Mouse (Mus musculus) forebrain, embryonic 12.5 days (tissue): Measurements from ENCODE around the gene Crisp2. TPM values are rescaled to one million over a fixed set of nuclear protein-coding genes. Genes with fewer than 3 reads are reported as not detected.
"Not testable (repeated sequence)": the region's sequence is repeated elsewhere in the genome, so short reads cannot be mapped to it uniquely, and the experiment has no call there.

Experiments
- ATAC-seq: fragments of 200-750 bp; cut with Nextera tagmentation; 2 replicates; pipeline ENCODE4 v1.8.0; 2017; ENCODE audit warnings: moderate TSS enrichment; ENCODE audit not compliant: low FRiP score
- H3K27ac ChIP-seq: fragments of 300-500 bp; sonication (generic); 2 replicates; pipeline ENCODE4 v1.5.1; 2016; ENCODE audit warnings: mild to moderate bottlenecking
- H3K27me3 ChIP-seq: fragments of 300-500 bp; sonication (generic); 2 replicates; pipeline ENCODE4 v1.6.1; 2016; ENCODE audit warnings: mild to moderate bottlenecking
- H3K36me3 ChIP-seq: fragments of 300-500 bp; sonication (generic); replicated peaks from 2 replicates; pipeline ENCODE4 v1.6.1; 2016; ENCODE audit warnings: mild to moderate bottlenecking
- H3K4me1 ChIP-seq: fragments of 300-500 bp; sonication (generic); 2 replicates; pipeline ENCODE4 v1.6.1; 2016
- H3K4me2 ChIP-seq: fragments of 300-500 bp; sonication (generic); 2 replicates; pipeline ENCODE4 v1.6.1; 2016; ENCODE audit warnings: mild to moderate bottlenecking, moderate library complexity
- H3K4me3 ChIP-seq: fragments of 300-500 bp; sonication (generic); replicated peaks from 2 replicates; pipeline ENCODE4 v1.5.1; 2016; ENCODE audit warnings: mild to moderate bottlenecking
- H3K9ac ChIP-seq: fragments of 300-500 bp; sonication (generic); 2 replicates; pipeline ENCODE4 v1.6.1; 2016; ENCODE audit warnings: mild to moderate bottlenecking
- H3K9me3 ChIP-seq: fragments of 300-500 bp; sonication (generic); 2 replicates; pipeline ENCODE4 v1.6.1; 2016
- WGBS: fragments of 180-500 bp; shearing (Covaris S2); methylation state at CpG from one replicate; pipeline ENCODE4 v1.1.7; 2016; 5-methylcytosine and 5-hydroxymethylcytosine counted together
- polyA plus RNA-seq: library from polyadenylated mRNA; unstranded; fragments of >200 nt; fragmentation: Nextera tagmentation; extraction: Ambion mirVana; gene quantifications from 2 replicates; pipeline ENCODE4 v1.2.1, GENCODE M21; 2016

Gene Crisp2
- polyA plus RNA-seq, 1 experiment from 2014 or later, result not detected

GRCm38 (mm10) chr17:40802707-40803340 lies 4.0 kb downstream of the Crisp2 start:
- Histone ChIP-seq H3K4me2 (no peak overlapping the region), H3K27me3 (no peaks in the 10 kb centered on the region), H3K27ac (no peak overlapping the region), H3K9me3 (no peaks in the 10 kb centered on the region), H3K36me3 (no peaks in the 10 kb centered on the region), H3K4me1 (no peaks in the 10 kb centered on the region), H3K9ac (no peak overlapping the region), H3K4me3 (no peak overlapping the region)
- no peak for ATAC-seq
- 81% methylated on average over 3 of the region's 3 CpGs for WGBS

GRCm38 (mm10) chr17:40793921-40794854 lies 12.6 kb downstream of the Crisp2 start:
- Histone ChIP-seq H3K4me3 (no peak overlapping the region), H3K4me1 (no peaks in the 10 kb centered on the region), H3K27ac (no peak overlapping the region), H3K4me2 (no peak overlapping the region), H3K27me3 (no peaks in the 10 kb centered on the region), H3K9ac (no peak overlapping the region), H3K36me3 (no peaks in the 10 kb centered on the region), H3K9me3 (no peaks in the 10 kb centered on the region)
- WGBS, result 66% methylated on average over 20 of the region's 20 CpGs
- no peak for ATAC-seq

- Histone ChIP-seq H3K4me3 (no peak overlapping the region), H3K4me2 (no peak overlapping the region), H3K9me3 (no peaks in the 10 kb centered on the region)
These were observed 16.9 kb downstream of the Crisp2 start for GRCm38 (mm10) chr17:40789877-40790276.

GRCm38 (mm10) chr17:40767120-40767519 lies 39.7 kb downstream of the Crisp2 start:
- WGBS, result 90% methylated on average over 1 of the region's 1 CpGs

More at GRCm38 (mm10) chr17:40789877-40790276, 16.9 kb downstream of the Crisp2 start:
- no peak for ATAC-seq
- H3K4me1 ChIP-seq, result no peaks in the 10 kb centered on the region
- H3K9ac ChIP-seq, result no peak overlapping the region
- no peaks in the 10 kb centered on the region for H3K36me3 ChIP-seq
- no peaks in the 10 kb centered on the region for H3K27me3 ChIP-seq
- H3K27ac ChIP-seq, result no peak overlapping the region

GRCm38 (mm10) chr17:40763662-40764061 lies 43.1 kb downstream of the Crisp2 start:
- no peak overlapping the region for H3K27ac ChIP-seq
- 83% methylated on average over 4 of the region's 4 CpGs for WGBS
- no peak overlapping the region for H3K4me2 ChIP-seq
- no peaks in the 10 kb centered on the region for H3K27me3 ChIP-seq
- H3K36me3 ChIP-seq, result no peaks in the 10 kb centered on the region
- no peak overlapping the region for H3K9ac ChIP-seq
- ATAC-seq, result no peak
- no peaks in the 10 kb centered on the region for H3K4me1 ChIP-seq
- H3K9me3 ChIP-seq, result no peaks in the 10 kb centered on the region
- no peak overlapping the region for H3K4me3 ChIP-seq

More at GRCm38 (mm10) chr17:40767120-40767519, 39.7 kb downstream of the Crisp2 start:
- Histone ChIP-seq H3K36me3 (no peaks in the 10 kb centered on the region), H3K27ac (no peak overlapping the region), H3K4me3 (no peak overlapping the region), H3K9me3 (no peaks in the 10 kb centered on the region), H3K4me1 (no peaks in the 10 kb centered on the region), H3K4me2 (no peak overlapping the region), H3K27me3 (no peaks in the 10 kb centered on the region), H3K9ac (no peak overlapping the region)
- no peak for ATAC-seq

- ATAC-seq, result no peak
- no peaks in the 10 kb centered on the region for H3K4me1 ChIP-seq
- no peaks in the 10 kb centered on the region for H3K36me3 ChIP-seq
- no peak overlapping the region for H3K4me3 ChIP-seq
- 65% methylated on average over 4 of the region's 4 CpGs for WGBS
- no peaks in the 10 kb centered on the region for H3K9me3 ChIP-seq
- no peak overlapping the region for H3K27ac ChIP-seq
- no peak overlapping the region for H3K9ac ChIP-seq
- no peaks in the 10 kb centered on the region for H3K27me3 ChIP-seq
- H3K4me2 ChIP-seq, result no peak overlapping the region
These were observed 75.1 kb downstream of the Crisp2 start for GRCm38 (mm10) chr17:40731724-40732123.

GRCm38 (mm10) chr17:40731296-40731695 lies 75.5 kb downstream of the Crisp2 start:
- Histone ChIP-seq H3K4me2 (no peak overlapping the region), H3K27me3 (no peaks in the 10 kb centered on the region), H3K4me3 (no peak overlapping the region), H3K9me3 (no peaks in the 10 kb centered on the region), H3K36me3 (no peaks in the 10 kb centered on the region), H3K9ac (no peak overlapping the region), H3K4me1 (no peaks in the 10 kb centered on the region), H3K27ac (no peak overlapping the region)
- 82% methylated on average over 2 of the region's 2 CpGs for WGBS
- ATAC-seq, result no peak

- 88% methylated on average over 2 of the region's 2 CpGs for WGBS
- Histone ChIP-seq H3K4me1 (no peaks in the 10 kb centered on the region), H3K4me2 (no peak within 1 kb of the TSS), H3K4me3 (no peak within 1 kb of the TSS), H3K27ac (no peak within 1 kb of the TSS), H3K27me3 (no peaks in the 10 kb centered on the region), H3K36me3 (no peaks in the 10 kb centered on the region), H3K9me3 (no peaks in the 10 kb centered on the region), H3K9ac (no peak within 1 kb of the TSS)
- ATAC-seq, result no peak
These were observed 80.0 kb downstream of the Crisp2 start, which contains the start of gene Esp1 for GRCm38 (mm10) chr17:40726820-40727219. Esp1 (plus strand) TSS chr17:40727120.

GRCm38 (mm10) chr17:40717055-40717454 lies 89.7 kb downstream of the Crisp2 start:
- H3K27ac ChIP-seq, H3K36me3 ChIP-seq, H3K4me2 ChIP-seq, H3K27me3 ChIP-seq, H3K9ac ChIP-seq, H3K9me3 ChIP-seq, H3K4me3 ChIP-seq, ATAC-seq, H3K4me1 ChIP-seq: not testable (repeated sequence)

- Histone ChIP-seq H3K4me3 (no peak overlapping the region), H3K36me3 (no peaks in the 10 kb centered on the region), H3K4me1 (no peaks in the 10 kb centered on the region), H3K9me3 (no peaks in the 10 kb centered on the region), H3K9ac (no peak overlapping the region), H3K4me2 (no peak overlapping the region), H3K27me3 (no peaks in the 10 kb centered on the region), H3K27ac (no peak overlapping the region)
- ATAC-seq, result no peak
These were observed 90.5 kb downstream of the Crisp2 start for GRCm38 (mm10) chr17:40716273-40716672.
